Mouse (Mus musculus) T-helper 1 cell (primary cell): ENCODE data around the gene Gm17545.

Experiments
- in situ Hi-C: fragments of 300-600 bp; cut with MboI, MseI; formaldehyde crosslinking; loops from one replicate; pipeline ENCODE4 v1.15.1; 2025; ENCODE audit warnings: high pct_unique_total_duplicates

Gene Gm17545

DNA sequence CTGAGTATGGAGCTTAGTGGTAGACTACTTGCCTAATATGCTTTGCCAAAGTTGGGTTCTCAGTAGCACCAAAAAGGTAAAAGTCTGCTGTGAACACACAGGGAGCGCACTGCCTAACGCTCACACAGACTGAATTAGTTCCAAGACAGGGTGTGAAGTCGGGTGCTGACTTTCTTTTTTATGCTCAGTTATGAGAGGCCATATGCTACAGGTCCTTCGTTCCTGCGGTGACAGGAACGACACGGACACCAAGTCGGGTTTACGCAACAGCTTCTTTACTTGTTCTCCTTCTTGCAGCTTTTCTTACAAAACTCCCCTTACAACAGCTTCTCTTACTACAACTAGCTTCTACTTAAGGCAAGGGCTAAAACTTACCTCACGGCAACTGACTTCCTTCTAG lies 10.9 kb upstream of the Gm17545 start:
- in situ Hi-C loops, result no loop called here

DNA sequence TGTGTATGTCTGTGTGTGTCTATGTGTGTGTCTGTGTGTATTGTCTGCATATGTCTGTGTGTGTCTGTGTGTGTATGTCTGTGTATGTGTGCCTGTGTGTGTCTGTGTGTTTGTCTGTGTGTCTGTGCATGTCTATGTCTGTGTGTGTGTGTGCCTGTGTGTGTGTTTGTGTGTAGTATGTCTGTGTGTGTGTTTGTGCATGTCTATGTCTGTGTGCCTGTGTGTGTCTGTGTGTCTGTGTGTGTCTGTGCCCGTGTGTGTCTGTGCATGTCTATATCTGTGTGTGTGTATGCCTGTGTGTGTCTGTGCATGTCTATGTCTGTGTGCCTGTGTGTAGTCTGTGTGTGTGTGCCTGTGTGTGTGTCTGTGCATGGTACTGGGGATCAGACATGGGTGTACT lies 9.0 kb upstream of the Gm17545 start:
- in situ Hi-C loops, result no loop called here

DNA sequence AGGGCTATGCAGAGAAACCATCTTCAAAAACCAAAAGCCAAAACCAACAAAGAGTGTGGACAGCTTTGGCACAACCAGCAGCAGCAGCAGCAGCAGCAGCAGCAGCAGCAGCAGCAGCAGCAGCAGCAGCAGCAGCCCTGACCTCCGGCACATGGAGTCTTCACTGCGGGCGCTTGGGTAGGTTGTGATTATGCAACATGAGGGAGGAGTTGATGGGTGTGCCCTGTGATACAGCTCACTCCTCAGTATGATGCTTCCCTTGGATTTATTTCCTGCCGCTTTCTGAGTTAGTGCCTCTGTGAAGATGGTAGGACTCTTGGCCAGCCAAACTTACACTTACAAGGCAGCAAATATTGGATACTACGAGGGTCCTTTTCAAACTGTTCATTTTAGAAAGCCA lies 6.9 kb upstream of the Gm17545 start:
- in situ Hi-C loops, result no loop called here

- in situ Hi-C loops, result no loop called here
Observed at GRCm38 (mm10) chr9:22448420-22448819, 5.7 kb upstream of the Gm17545 start.

DNA sequence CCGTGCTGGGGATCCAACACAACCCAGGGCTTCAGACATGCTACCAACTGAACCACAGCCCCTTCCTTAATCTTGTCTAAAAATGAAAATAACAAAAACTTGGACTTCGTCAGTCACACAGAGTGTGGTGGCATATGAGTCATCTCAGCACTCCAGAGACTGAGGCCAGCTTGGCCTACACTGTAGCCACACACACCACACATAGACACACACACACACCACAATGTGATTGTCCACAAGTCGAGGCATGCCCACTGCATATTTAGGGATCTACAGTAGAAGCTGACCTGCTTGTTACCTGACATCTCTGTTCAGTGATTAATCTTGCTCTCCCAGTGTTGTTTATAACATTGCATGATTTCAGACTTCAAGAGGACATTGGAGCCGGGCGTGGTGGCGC lies 4.9 kb upstream of the Gm17545 start:
- in situ Hi-C loops, result no loop called here

DNA sequence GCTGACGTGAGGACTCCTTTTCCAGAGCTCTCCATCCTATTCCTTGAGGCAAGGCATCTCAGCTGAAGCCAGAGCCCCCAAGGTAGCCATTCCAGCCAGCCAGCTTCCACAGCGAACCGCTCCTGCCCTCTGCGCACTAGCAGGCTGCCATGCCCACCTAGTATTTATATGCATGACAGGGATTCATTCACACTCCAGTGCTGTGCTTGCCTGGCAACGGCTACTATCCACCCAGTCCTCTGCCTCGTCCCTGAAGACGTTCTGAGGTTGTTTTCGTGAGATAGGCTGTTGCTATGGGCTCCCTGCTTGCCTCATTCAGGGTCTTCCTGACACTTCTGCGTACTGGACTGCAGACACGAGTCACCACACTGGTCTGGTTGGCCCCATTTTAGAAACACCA lies 1.4 kb upstream of the Gm17545 start:
- in situ Hi-C loops, result no loop called here

GRCm38 (mm10) chr9:22453501-22453924 lies 577 bp upstream of the Gm17545 start:
- in situ Hi-C loops, result no loop called here

- in situ Hi-C loops, result no loop called here
Observed at GRCm38 (mm10) chr9:22455041-22455440, 951 bp downstream of the Gm17545 start.

GRCm38 (mm10) chr9:22457142-22457835 lies 3.2 kb downstream of the Gm17545 start:
- in situ Hi-C loops, result no loop called here

GRCm38 (mm10) chr9:22461946-22462345 lies 7.9 kb downstream of the Gm17545 start:
- in situ Hi-C loops, result no loop called here

GRCm38 (mm10) chr9:22466212-22466611 lies 12.1 kb downstream of the Gm17545 start:
- in situ Hi-C loops, result no loop called here

DNA sequence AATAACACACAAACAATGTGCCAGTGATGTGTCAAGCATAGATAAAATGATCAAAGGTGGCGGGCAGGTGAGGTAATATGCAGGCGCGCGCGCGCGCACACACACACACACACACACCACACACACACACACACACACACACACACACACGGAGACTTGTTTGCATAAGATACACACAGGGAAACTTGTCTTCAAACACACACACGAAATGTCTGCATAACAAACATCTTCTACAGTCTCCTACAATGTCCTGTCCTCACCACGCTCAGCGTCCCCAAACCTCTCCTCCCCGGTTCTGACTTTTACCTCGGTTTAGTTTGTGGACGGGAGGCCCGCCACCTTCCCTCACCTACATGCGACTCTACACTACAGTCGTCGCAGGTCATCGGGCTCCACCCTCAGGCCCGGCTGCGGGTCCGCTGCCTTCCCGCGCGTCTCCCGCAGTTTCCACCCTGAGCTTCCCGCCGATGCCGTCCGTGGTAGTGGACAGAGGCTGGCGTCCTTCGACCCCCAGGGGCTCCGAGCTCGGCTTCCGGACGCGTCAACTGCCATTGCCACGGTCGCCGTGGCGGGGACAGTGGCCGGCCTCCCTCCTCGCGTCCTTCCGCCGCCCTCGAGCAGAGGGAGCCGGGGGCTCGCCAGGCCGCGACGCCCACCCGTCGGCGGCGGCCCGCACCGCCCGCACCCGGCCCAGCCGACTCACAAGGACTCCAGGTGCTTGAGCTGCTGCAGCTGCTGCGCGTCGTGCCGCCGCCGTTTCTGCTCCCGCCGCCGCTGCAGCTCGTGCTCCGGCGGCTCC lies 13.5 kb downstream of the Gm17545 start:
- in situ Hi-C loops, result no loop called here

DNA sequence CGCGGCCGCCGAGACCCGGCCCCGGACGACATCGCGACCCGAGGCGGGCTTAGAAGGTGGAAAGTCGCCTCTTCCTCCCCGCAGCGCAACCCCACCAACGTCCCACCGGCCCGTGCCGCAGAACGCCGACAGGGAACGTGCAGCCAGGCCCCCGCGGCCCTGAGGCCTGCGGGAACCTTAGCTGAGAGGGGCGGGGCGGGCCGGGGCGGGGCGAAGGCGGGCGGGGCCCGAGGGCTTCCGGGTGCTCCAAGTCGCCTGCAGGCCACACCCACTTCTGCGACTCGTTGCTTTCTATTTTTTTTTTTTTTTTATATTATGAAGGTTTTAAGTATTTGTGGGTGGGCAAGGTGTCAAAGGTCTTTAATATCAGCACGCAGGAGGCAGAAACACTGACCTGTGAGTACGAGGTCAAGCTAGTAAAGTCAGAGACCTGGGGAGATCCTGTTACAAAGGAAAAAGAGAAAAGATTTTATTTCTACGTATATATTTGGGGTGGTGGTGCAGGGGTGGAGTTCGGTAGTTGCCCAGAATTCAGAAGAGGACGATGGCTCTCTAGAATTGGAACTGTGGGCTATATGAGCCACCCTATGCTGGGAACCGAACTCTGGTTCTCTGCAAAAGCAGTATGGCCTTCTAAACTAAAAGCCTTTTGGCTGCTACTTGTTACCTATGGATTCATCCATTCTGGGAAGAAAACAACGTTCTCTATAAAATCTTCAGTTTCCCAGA lies 14.2 kb downstream of the Gm17545 start:
- in situ Hi-C loops, result no loop called here

DNA sequence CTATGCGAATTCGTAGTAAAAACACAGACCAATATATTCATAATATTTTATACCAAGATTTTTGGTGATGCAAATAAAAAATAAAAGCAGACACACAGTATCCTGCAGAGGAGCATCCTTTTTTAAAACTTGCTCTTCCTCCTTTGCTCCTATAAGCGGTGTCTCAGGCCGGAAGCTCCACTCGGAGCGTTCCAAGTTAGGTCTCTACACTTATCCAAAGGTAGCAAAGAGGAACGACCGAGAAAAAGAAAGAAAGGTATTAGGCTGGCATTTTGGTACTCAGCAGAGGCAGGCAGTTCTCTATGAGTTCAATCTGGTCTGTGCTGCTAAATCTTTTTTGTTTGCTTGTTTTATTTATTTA lies 14.8 kb downstream of the Gm17545 start:
- in situ Hi-C loops, result no loop called here

DNA sequence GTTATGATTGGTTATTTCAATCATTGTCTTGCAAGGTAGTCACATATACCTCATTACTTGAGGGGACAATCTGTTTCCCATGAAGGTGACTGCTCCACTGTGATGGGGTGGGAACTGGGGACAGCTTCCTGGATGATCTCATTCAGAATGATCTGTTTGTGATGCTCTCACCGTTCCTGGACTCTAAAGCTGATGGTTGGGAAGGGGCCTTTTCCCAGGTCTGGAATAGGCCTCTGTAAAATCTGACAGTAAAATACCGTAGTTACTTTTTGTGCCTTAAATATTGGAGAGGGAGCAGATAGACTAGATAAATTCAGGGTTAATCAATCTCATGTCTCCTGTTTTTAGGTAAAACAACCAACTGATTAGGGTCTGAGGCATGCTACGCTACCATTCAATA lies 15.6 kb downstream of the Gm17545 start, which contains the start of gene Rp9:
TSS of gene Rp9 (minus strand) at position 101 of the 400 bp plus-strand sequence.
- in situ Hi-C loops, result no loop called here

DNA sequence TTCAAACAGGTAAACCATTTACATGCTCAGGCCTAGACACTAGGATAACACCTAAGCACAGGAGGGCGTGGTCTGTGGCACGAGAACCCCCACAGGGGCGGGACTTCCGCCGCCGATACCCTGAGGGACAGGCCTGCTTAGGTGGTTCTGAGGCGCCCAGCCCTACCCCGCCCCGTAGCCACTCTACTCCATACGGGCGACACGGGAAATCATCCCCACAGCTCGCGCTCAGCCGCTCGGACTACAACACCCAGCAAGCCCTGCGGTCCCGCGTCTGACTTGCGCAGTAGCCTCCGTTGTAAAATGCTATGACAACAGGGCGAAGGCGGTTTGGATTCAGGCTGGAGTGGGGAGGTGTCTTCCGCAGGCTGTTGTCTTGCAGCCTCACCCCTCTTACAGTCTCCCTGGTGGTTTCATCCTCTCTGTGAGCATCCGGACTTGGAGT lies 21.4 kb downstream of the Gm17545 start, which contains the start of gene Bbs9:
TSS of gene Bbs9 (plus strand) at position 292 of the 445 bp plus-strand sequence.
- in situ Hi-C loops, result no loop called here

DNA sequence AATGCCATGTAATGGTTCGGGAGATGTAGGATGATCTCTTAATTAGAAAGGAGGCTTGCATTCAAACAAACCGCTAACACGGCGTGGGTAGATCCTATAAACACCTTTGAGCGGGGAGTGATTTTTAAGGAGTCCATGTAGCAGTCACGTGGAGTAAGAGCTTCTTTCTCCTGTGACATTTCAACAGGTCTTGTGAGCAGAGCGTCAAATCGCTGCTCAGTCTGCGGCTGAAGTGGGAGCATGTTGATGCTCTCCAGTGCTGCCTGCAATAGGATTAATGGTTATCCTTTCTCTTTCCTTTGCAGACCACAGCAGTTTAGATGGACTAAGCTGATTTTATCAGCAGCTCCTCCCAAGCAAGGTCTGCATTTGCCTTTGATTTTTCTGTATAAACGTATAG lies 22.2 kb downstream of the Gm17545 start:
- in situ Hi-C loops, result no loop called here

DNA sequence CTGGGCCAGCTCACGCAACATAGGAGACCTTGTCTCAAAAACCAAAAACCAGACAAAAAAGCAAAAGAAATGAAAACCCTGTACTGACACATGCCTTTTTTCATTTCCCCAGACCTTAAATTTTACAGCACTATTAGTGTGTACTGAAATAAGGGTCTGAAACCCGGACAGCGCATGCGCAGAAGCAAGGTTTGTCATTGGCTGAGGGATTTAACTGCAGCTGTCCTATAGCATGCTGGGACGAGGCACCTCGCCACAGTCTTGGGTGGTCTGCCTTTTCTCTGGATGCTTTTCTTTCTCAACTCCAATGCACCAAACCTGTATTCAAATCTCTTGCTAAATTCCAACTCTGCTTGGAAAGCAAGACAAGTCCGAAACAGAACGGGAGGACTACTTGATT lies 24.9 kb downstream of the Gm17545 start:
- in situ Hi-C loops, result no loop called here

GRCm38 (mm10) chr9:22483866-22484561 lies 29.9 kb downstream of the Gm17545 start:
- in situ Hi-C loops, result no loop called here

DNA sequence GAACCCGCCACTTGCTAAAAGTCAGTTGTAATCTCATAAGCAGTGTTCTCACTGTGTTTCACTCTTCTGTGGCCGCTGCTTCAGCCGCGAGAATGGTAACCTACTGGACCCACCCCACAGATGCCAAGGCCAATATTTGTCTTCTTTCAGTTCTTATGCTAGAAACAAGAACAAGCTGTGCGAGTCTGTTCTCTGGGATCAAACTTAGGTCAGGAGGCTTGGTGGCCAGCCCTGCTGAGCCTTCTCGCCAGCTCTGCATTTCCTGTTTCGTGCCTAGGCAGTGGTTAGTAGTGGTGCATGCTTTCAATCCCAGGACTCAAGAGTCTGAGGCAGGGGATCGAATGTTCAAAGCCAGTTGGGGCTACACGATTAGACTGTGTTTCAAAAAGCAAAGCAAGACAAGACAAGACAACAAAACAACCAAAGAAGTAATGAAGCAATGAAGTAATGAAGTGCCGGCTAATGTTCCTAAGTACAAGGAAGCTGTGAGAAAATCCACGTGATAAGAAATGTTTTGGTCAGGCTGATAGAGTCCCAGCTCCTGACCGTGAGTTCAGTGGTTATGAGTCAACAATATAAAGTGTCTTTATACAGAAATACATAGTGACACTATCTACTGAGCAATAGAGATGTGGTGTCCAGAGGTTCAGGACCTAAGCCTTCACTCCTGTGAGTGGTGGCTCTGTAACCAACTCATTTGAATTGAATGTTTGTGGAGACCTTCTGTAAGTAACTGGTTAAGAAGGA lies 30.6 kb downstream of the Gm17545 start:
- in situ Hi-C loops, result no loop called here

DNA sequence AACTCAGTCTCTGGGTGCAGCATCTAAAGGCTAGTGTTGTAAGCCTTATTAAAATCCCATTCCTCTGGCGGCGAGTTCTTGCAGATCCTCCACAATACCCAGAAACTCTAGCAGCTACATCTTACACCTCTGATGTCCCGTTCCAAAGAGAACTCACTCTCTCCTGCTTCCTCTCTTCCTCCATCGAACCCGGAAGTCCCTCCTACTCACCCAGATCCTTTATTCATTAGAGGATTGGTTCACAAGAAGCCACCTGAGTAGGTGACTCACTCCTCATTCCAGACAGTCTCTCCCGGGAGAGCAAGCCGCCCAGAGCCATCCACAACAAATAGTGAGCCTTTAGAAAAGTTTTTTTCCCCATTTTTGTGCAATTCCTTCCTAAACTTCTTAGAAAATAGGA lies 32.1 kb downstream of the Gm17545 start:
- in situ Hi-C loops, result no loop called here
